Mouse (Mus musculus) frontal cortex, postnatal 10 days (tissue): Measurements from ENCODE around the gene Fignl1.

Experiments
- DNase-seq, 2 experiments: peaks; one replicate each; pipeline ENCODE4 v3.0.0; 2022; ENCODE audit warnings: low spot score in 2 of 2, mixed read lengths in 1 of 2

The Fignl1 gene

GRCm38 (mm10) chr11:11831940-11832754, 23.4 kb upstream of the Fignl1 start:
- DNase-seq = no peak

GRCm38 (mm10) chr11:11831526-11831925, 22.8 kb upstream of the Fignl1 start:
- DNase-seq = no peak

- DNase-seq = no peak
These were observed 22.2 kb upstream of the Fignl1 start for GRCm38 (mm10) chr11:11830884-11831495.

- no peak for DNase-seq
These were observed 20.6 kb upstream of the Fignl1 start for GRCm38 (mm10) chr11:11829161-11830000.

- DNase-seq = no peak
These were observed 20.0 kb upstream of the Fignl1 start for GRCm38 (mm10) chr11:11828761-11829160.

- DNase-seq = no peak
These were observed 19.5 kb upstream of the Fignl1 start for GRCm38 (mm10) chr11:11828251-11828650.

GRCm38 (mm10) chr11:11826475-11826874, 17.7 kb upstream of the Fignl1 start:
- no peak for DNase-seq

GRCm38 (mm10) chr11:11825670-11826069, 16.9 kb upstream of the Fignl1 start:
- no peak for DNase-seq

GRCm38 (mm10) chr11:11824970-11825635, 16.3 kb upstream of the Fignl1 start:
- no peak for DNase-seq

- DNase-seq = no peak
These were observed 15.5 kb upstream of the Fignl1 start for GRCm38 (mm10) chr11:11823980-11824911.

GRCm38 (mm10) chr11:11822181-11823095, 13.7 kb upstream of the Fignl1 start:
- DNase-seq = no peak

GRCm38 (mm10) chr11:11821387-11821975, 12.7 kb upstream of the Fignl1 start:
- peak in 1 of 2 experiments; percentile 39 for DNase-seq

- no peak for DNase-seq
These were observed 12.0 kb upstream of the Fignl1 start for GRCm38 (mm10) chr11:11820737-11821136.

GRCm38 (mm10) chr11:11820251-11820650, 11.5 kb upstream of the Fignl1 start:
- DNase-seq = peak; percentile 65 to 75

GRCm38 (mm10) chr11:11819206-11819605, 10.4 kb upstream of the Fignl1 start:
- no peak for DNase-seq

- no peak for DNase-seq
These were observed 10.0 kb upstream of the Fignl1 start for GRCm38 (mm10) chr11:11818797-11819196.

- no peak for DNase-seq
These were observed 7.0 kb upstream of the Fignl1 start for GRCm38 (mm10) chr11:11815737-11816136.

- peak; percentile 22 to 73 for DNase-seq
These were observed 3.2 kb upstream of the Fignl1 start for GRCm38 (mm10) chr11:11811906-11812480.
